Mouse (Mus musculus): ENCODE measurements around the gene Leng8.

- TF ChIP-seq CTCF (conservative IDR thresholded peaks at IDR 0.05; ENCODE audit: low read length) (no peak), NANOG (IDR thresholded peaks at IDR 0.05; ENCODE audit: borderline replicate concordance, low read length) (no peak), POU5F1 (IDR thresholded peaks at IDR 0.05; ENCODE audit: borderline replicate concordance, low read length) (no peak)
These were observed 12.6 kb downstream of the Leng8 start for GRCm38 (mm10) chr7:4149209-4150054.

All from E14TG2a.4 (cell line).